Mouse (Mus musculus): ENCODE measurements at regions not wholly inside any gene's neighbourhood (a gene's known extent, or its start where the extent isn't known, plus 50 kb on each side); places are given as distances from the start of the nearest gene placed in this dataset.
"Not testable (repeated sequence)": the region's sequence is repeated elsewhere in the genome, so short reads cannot be mapped to it uniquely, and the experiment has no call there.

DNA sequence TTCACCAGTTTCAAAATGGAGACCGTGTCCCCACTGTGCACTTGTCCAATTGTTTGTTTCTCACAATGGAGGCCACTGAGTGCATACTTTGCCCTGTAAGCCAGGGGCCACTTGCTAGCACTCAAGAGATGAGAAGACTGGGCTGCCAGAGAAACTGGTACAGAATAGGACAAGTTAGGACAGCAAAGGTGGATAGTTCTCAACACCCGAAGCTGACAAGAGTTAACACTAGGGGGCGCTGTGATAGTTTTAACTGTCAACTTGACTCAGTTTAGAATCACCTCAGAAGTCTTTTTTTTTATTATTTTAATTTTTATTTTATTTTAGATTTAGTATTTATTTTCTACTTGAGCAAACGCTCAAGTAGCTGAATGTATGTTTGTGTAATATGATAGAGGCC lies 188.2 kb upstream of the Asap2 start:
- DNase-seq (ENCODE audit: low read depth, low spot score), result peak; percentile 51

DNA sequence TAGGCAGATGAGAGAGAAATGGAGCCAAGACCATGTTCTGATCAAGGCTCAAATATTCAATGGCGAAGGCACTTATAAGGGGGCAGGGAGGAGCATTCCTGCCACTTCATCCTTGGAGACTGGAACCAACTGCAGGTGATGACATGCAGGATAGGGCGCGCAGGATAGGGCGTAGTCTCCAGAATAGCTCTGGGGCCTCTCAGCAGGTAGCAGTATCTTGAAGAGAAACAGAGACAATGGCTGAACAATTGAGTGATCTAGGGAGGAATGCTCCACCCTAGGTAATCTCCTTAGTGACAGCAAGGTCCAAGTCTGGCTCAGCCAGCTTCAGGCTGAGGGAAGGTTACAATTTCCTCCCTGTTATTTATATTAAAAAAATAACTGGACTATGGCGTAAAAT lies 184.8 kb upstream of the Asap2 start:
- peak; percentile 86 for DNase-seq (ENCODE audit: low read depth, low spot score)

DNA sequence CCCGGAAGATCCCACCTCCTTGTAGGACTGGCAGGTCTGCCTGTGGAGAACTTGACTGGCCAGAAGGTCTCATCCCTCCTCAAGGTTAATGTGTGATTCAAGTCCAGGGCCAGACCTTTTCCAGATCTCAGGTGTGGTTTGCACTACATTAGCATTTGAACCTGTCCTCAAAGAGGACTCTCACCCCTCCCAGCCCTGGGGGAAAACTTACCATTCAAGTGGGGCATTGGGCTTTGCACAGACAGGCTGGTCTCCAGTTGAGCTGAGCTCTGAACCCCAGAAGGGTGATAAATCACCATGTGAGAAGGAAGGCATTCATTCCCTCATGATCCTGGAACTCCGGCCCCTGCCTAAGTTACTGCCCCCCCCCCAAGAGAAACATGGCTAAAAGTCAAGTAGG lies 183.6 kb upstream of the Asap2 start:
- peak; percentile 95 for DNase-seq (ENCODE audit: low read depth, low spot score)

DNA sequence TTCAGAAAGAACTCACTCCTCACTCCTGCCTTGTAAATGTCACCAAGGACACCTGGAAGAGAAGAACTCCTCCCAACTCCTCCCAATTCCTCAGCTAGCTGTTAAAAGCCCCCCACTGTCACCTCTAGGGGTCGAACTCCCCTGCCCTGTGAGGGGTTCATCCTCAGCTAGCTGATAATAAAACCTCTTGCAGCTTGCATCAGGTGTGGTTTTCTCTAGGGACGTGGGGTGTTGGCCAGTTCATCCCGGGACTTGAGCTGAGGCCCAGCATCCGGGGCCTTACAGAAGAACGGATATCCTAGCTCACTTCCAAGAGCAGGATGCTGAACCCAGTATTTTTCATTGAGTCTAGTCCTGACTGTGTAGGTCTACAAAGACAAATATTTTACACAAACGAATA lies 176.4 kb upstream of the Asap2 start:
- DNase-seq (ENCODE audit: low read depth, low spot score), result peak; percentile 77

DNA sequence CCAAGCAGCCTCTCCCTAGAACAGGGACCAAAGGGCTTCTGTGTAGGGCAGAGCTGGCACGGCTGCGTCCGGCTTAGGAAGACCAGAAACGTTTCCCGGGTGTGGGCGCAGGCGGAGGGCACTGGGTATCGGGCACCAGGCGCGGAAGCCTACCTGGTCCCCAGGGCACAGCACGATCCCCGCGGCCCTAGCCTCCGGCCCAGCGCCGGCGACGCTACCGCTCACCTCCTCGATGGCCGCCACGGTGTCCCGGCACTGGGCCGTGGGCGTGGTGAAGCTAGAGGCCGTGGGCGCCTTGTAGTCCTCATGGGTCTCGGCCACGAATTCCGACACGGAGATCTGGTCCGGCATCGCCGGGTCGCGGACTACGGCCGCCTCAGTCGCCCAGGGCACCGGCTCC lies 175.1 kb upstream of the Asap2 start:
- DNase-seq (ENCODE audit: low read depth, low spot score), result not testable (repeated sequence)

DNA sequence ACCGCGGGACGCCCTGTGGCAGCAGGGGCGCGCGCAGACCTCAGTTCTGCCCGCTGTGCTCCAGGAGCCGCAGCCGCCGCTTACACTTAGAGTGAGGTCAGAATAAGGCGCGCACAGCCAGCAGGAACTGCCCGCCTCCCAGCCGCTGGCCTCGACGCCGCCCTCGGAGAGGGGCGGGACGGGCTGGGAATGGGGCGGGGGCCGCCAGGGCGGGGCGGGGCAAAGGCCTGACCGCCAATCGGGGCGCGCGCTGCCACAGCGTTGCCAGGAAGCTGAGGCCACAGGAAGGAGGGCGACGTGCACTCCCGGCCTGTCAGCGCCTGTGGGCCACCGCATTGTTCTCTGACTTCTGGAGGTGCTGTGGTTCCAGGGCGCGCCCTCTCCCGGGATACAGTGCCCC lies 174.7 kb upstream of the Asap2 start:
- peak; percentile 98 for DNase-seq (ENCODE audit: low read depth, low spot score)

DNA sequence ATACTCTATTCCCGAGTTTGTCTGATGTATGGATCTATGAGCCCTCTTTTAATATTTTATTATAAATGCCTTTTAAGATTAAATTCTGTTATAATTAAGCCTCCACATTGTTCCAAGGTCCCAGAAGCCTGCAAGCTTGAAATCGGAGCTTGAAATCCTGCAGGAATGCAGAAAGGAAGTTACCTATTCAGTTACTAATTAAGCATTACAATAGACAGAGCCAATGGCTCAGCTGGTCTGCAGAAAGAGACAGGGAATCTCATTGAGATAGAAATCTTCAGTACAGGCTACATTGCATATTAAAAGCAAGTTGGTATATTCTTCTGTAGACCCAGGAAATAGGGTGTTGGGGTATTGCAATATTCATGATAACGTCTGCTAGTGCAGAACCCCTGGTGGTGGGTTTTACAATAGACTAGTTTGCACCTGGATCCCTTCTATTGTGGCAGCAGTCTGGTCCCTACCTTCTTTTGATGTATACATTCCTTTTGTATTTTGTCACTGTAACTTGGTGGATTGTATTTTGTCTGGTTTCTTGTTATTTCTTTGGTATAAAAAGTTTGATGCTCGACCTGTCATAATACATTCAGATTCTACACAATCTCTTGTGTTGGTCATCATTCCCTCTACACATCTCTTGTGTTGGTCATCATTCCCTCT lies 146.5 kb upstream of the Asap2 start:
- DNase-seq (ENCODE audit: low read depth, low spot score), result peak; percentile 69

DNA sequence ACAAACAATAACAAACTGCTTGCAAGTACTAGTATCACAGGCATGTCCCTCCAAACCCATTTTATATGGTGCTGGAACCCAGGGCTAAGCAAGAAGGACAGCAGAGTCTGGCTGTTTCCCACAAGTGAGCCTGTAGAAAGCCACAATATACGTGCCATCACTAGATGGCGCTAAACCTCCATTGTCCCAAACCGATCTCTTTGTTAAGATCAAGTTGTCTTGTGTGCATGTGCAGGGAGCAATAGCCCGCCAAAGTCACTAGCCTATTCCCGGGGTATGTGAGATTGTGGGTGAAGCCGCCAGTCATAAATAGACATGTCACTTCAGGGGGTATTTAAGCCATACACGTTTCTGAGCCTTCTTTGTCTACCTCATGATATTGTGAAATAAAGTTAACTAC lies 145.4 kb upstream of the Asap2 start:
- peak; percentile 84 for DNase-seq (ENCODE audit: low read depth, low spot score)

DNA sequence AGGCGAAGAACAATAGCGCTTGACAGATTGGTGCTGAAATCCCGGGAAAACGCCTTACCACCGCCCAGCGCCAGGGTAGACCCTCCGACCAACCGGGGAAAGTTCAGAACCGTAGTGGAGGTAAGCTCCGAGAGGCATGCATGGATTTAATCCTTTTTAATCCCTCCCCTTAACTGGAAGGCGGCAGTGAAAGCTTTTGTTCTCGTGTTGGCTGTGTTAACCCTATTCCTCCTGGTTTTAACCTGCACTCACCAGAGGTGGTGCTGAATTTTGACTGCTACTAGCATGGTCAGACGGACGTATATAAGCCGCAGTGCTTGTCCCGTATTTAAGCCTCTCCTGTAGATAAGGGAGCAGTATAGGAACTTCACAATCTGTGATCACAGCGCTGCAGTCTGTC lies 145.0 kb upstream of the Asap2 start:
- DNase-seq (ENCODE audit: low read depth, low spot score), result peak; percentile 49

DNA sequence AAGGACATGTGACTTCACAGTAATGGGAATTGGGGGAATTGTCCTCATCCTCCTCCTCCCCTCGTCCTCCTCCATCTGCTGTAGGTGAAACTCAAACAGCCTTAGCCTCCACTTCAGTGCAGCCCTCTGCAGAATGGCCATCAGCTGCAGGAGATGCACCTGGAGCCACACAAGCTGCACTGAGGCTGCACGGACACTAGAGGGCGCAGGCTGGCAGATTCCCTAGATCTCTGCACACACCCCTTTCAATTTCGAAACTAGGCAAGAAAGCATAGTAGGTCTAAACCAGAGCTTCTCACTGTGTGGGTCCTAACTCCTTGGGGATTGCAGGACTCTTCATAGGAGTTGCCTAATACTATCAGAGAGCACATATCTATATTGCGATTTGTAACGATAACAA lies 106.2 kb upstream of the Asap2 start:
- peak; percentile 24 for DNase-seq (ENCODE audit: low read depth, low spot score)

DNA sequence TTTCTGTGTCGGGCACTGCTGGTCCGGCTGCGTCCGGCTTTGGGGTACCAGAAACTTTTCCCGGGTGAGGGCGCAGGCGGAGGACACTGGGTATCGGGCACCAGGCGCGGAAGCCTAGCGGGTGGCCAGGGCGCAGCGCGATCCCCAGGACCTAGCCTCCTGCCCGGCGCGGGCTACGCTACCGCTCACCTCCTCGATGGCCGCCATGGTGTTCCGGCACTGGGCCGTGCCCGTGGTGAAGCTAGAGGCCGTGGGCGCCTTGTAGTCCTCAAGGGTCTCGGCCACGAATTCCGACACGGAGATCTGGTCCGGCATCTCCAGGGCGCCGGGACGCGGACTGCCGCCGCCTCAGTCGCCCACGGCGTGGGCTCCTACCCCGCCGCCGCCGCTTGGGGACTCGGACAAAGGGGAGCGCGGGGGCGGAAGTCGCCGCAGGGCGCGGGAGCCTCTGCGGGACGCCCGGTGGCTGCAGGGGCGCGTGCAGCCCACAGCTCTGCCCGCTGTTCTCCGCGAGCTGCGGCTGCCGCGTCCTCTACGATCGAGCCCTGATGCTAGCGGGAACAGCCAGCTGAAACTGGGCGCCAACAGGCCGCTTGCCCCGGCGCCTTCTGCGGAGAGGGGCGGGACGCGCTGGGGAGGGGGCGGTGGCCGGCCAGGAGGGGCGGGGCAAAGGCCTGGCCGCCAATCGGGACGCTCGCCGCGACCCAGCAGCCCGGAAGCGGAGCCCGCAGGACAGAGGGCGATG lies 69.4 kb upstream of the Asap2 start:
- peak; percentile 91 for DNase-seq (ENCODE audit: low read depth, low spot score)

DNA sequence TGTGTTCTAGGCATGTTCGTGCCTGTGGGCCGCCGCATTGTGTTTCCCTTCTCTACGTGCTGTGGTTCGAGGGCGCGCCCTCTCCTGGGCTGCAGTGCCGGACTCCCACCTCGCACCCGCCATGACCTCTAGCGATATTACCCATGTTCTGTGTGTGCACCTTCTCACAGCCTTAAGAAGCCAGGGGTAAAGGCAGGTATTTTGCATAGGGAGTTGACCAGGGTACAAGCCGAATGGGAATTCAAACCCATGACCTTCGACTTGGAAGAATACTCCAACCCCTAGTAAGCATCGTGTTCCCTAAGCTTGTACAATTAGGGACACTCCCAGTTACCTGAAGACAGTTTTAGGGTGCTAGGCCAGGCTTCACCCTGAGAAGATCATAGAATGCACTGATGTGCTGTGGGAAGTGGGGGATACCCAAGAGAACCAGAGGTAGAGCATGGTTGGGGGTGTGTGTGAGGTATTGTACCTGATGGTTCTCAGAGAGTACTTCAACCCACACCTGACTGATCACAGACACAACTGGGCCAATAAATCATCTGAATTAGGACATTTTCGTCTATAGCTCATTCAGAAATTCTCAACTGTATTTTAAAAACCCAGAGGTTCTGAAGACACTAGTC lies 68.7 kb upstream of the Asap2 start:
- DNase-seq (ENCODE audit: low read depth, low spot score), result peak; percentile 51

DNA sequence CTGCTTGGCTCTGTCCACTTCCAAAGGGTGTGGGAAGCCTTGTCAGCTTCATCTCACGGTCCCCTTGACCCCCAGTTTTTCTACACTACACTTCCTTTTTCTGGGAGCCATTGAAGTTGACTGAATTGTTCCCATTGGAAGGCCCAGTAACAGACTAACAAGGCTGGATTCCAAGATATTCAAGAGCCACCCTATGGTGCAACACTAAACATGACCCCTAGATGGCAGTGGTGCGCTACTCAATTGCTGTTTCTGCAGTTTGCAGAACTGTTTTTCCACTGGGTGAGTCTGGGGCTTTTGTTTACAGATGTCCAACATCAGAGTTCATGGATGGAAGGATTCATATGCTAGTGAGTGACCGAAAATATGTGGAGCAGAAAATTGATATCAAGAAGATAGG lies 61.3 kb upstream of the Asap2 start:
- peak; percentile 71 for DNase-seq (ENCODE audit: low read depth, low spot score)

All from ZHBTc4 (cell line).